Mouse (Mus musculus) embryo, embryonic 11.5 days (tissue): Measurements from ENCODE around the gene Dtx1.

Source experiments
- DNase-seq: peaks from one replicate; pipeline ENCODE4 v3.0.0-alpha.2; 2012; ENCODE audit warnings: low read depth, low spot score

Gene Dtx1

DNA sequence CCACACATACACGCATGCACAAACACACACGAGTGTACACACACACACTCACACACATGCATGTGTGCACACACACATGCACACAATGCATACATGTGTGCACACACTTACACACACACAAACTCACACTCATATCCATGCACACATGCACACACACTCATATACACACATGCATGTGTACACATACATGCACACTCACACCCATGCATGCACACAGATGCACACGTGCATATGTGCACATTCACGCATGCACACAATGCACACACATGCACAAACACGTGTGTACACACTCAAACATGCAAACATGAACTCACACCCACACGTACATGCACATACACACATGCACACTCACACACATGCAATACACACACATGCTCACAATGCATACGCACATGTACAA is 71.6 kb downstream of the Dtx1 start:
- no peak for DNase-seq

DNA sequence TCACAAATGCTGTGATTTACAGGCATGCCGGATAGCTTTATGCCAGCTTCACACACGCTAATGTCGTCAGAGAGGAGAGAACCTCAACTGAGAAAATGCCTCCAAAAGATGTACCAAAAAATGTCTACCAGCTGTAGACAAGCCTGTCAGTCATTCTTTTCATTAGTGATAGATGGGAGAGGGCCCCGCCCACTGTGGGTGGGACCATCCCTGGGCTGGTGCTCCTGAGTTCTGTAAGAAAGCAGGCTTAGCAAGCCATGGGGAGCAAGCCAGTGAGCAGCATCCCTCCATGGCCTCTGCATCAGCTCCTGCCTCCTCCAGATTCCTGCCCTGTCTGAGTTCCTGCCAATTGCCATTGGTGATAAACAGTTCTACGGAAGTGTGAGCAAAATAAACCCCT is 76.1 kb downstream of the Dtx1 start:
- no peak for DNase-seq

- no peak for DNase-seq
Measured at GRCm38 (mm10) chr5:120634860-120635259, 76.9 kb downstream of the Dtx1 start.

GRCm38 (mm10) chr5:120634131-120634530 is 77.6 kb downstream of the Dtx1 start, which contains the start of gene Cfap73:
Gene Cfap73 (minus strand): TSS chr5:120634235.
- DNase-seq, result no peak

DNA sequence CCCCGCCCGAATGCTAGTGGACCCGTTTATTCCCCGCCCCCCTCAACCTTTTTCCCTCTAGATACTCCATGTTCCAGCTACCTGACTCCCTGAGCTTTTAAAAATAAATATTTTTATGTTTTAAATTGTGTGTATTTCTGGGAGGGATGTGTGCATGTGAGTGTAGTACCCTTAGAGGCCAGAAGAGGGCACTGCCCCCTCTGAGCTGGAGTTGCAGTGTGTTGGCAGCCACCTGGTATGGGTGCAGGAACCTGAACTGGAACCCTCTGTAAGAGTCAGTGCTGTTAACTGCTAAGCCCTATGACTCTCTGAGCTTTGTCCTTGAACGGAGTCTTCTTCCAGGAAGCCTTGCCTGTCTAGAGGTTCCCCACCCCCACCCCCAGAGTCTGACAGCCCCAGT is 79.8 kb downstream of the Dtx1 start:
- DNase-seq, result no peak

- DNase-seq, result no peak
Measured at GRCm38 (mm10) chr5:120631128-120631527, 80.6 kb downstream of the Dtx1 start.
